Mouse (Mus musculus): ENCODE measurements around the gene Ssr2. TPM values are rescaled to one million over a fixed set of nuclear protein-coding genes. Genes with fewer than 3 reads are reported as not detected.

The Ssr2 gene
- polyA plus RNA-seq, 1 experiment = 351 TPM

GRCm38 (mm10) chr3:88627535-88627934 is 51.9 kb downstream of the Ssr2 start:
- Histone ChIP-seq H3ac (ENCODE audit: control insufficient read depth, insufficient read length, low read depth) (no peak overlapping the region), H3K79me3 (ENCODE audit: low read depth) (peaks cover 74% of the 10 kb centered on the region), H3K79me2 (ENCODE audit: control insufficient read depth, insufficient read depth) (peaks cover 100% of the 10 kb centered on the region), H3K27me3 (ENCODE audit: control insufficient read depth, insufficient read depth, insufficient read length) (no peaks in the 10 kb centered on the region), H3K4me3 (ENCODE audit: insufficient read depth, poor library complexity, severe bottlenecking) (no peak overlapping the region), H3K36me3 (ENCODE audit: control insufficient read depth, insufficient read depth) (peaks cover 44% of the 10 kb centered on the region)
- TF ChIP-seq MYOG (IDR thresholded peaks at IDR 0.05; ENCODE audit: control insufficient read depth, extremely low read depth, insufficient read length) (no peak), FOSL1 (IDR thresholded peaks at IDR 0.05; ENCODE audit: insufficient read depth, low read length, poor library complexity, severe bottlenecking) (no peak), MYOD1 (IDR thresholded peaks at IDR 0.05; ENCODE audit: control insufficient read depth, insufficient read length, low read depth) (no peak), USF1 (IDR thresholded peaks at IDR 0.05; ENCODE audit: low read depth) (no peak), CTCF (IDR thresholded peaks at IDR 0.05; ENCODE audit: control insufficient read depth, insufficient read depth, insufficient read length) (no peak), CEBPB (IDR thresholded peaks at IDR 0.05; ENCODE audit: low read depth) (no peak), MAX (IDR thresholded peaks at IDR 0.05) (no peak)

- TF ChIP-seq USF1 (IDR thresholded peaks at IDR 0.05; ENCODE audit: low read depth) (no peak), MAX (IDR thresholded peaks at IDR 0.05) (no peak), MYOD1 (IDR thresholded peaks at IDR 0.05; ENCODE audit: control insufficient read depth, insufficient read length, low read depth) (no peak), CTCF (IDR thresholded peaks at IDR 0.05; ENCODE audit: control insufficient read depth, insufficient read depth, insufficient read length) (no peak), CEBPB (IDR thresholded peaks at IDR 0.05; ENCODE audit: low read depth) (no peak), MYOG (IDR thresholded peaks at IDR 0.05; ENCODE audit: control insufficient read depth, extremely low read depth, insufficient read length) (no peak), FOSL1 (IDR thresholded peaks at IDR 0.05; ENCODE audit: insufficient read depth, low read length, poor library complexity, severe bottlenecking) (no peak)
- Histone ChIP-seq H3ac (ENCODE audit: control insufficient read depth, insufficient read length, low read depth) (no peak overlapping the region), H3K36me3 (ENCODE audit: control insufficient read depth, insufficient read depth) (peaks cover 57% of the 10 kb centered on the region), H3K79me3 (ENCODE audit: low read depth) (peaks cover 66% of the 10 kb centered on the region), H3K27me3 (ENCODE audit: control insufficient read depth, insufficient read depth, insufficient read length) (no peaks in the 10 kb centered on the region), H3K79me2 (ENCODE audit: control insufficient read depth, insufficient read depth) (peaks cover 98% of the 10 kb centered on the region), H3K4me3 (ENCODE audit: insufficient read depth, poor library complexity, severe bottlenecking) (no peak overlapping the region)
These were observed 53.1 kb downstream of the Ssr2 start for GRCm38 (mm10) chr3:88628766-88629165.

GRCm38 (mm10) chr3:88629244-88629643 is 53.6 kb downstream of the Ssr2 start:
- H3ac ChIP-seq (ENCODE audit: control insufficient read depth, insufficient read length, low read depth) = peak overlapping the region; percentile 19
- TF ChIP-seq CEBPB (IDR thresholded peaks at IDR 0.05; ENCODE audit: low read depth) (no peak), CTCF (IDR thresholded peaks at IDR 0.05; ENCODE audit: control insufficient read depth, insufficient read depth, insufficient read length) (no peak), FOSL1 (IDR thresholded peaks at IDR 0.05; ENCODE audit: insufficient read depth, low read length, poor library complexity, severe bottlenecking) (no peak)
- peaks cover 93% of the 10 kb centered on the region for H3K79me2 ChIP-seq (ENCODE audit: control insufficient read depth, insufficient read depth)
- peaks cover 61% of the 10 kb centered on the region for H3K79me3 ChIP-seq (ENCODE audit: low read depth)
- no peaks in the 10 kb centered on the region for H3K27me3 ChIP-seq (ENCODE audit: control insufficient read depth, insufficient read depth, insufficient read length)
- H3K4me3 ChIP-seq (ENCODE audit: insufficient read depth, poor library complexity, severe bottlenecking) = no peak overlapping the region
- peaks cover 60% of the 10 kb centered on the region for H3K36me3 ChIP-seq (ENCODE audit: control insufficient read depth, insufficient read depth)

GRCm38 (mm10) chr3:88630018-88630417 is 54.3 kb downstream of the Ssr2 start:
- TF ChIP-seq USF1 (IDR thresholded peaks at IDR 0.05; ENCODE audit: low read depth) = no peak
- TF ChIP-seq MYOD1 (IDR thresholded peaks at IDR 0.05; ENCODE audit: control insufficient read depth, insufficient read length, low read depth) = peak; percentile 99
- TF ChIP-seq MAX (IDR thresholded peaks at IDR 0.05) = peak; percentile 43

GRCm38 (mm10) chr3:88630849-88631341 is 55.2 kb downstream of the Ssr2 start:
- peaks cover 76% of the 10 kb centered on the region for H3K79me2 ChIP-seq (ENCODE audit: control insufficient read depth, insufficient read depth)
- H3K4me3 ChIP-seq (ENCODE audit: insufficient read depth, poor library complexity, severe bottlenecking) = no peak overlapping the region
- no peaks in the 10 kb centered on the region for H3K27me3 ChIP-seq (ENCODE audit: control insufficient read depth, insufficient read depth, insufficient read length)
- H3ac ChIP-seq (ENCODE audit: control insufficient read depth, insufficient read length, low read depth) = peak overlapping the region; percentile 19
- H3K79me3 ChIP-seq (ENCODE audit: low read depth) = peaks cover 55% of the 10 kb centered on the region
- H3K36me3 ChIP-seq (ENCODE audit: control insufficient read depth, insufficient read depth) = peaks cover 70% of the 10 kb centered on the region
- TF ChIP-seq USF1 (IDR thresholded peaks at IDR 0.05; ENCODE audit: low read depth) (no peak), FOSL1 (IDR thresholded peaks at IDR 0.05; ENCODE audit: insufficient read depth, low read length, poor library complexity, severe bottlenecking) (no peak), MYOG (IDR thresholded peaks at IDR 0.05; ENCODE audit: control insufficient read depth, extremely low read depth, insufficient read length) (no peak), CEBPB (IDR thresholded peaks at IDR 0.05; ENCODE audit: low read depth) (no peak), MAX (IDR thresholded peaks at IDR 0.05) (no peak), CTCF (IDR thresholded peaks at IDR 0.05; ENCODE audit: control insufficient read depth, insufficient read depth, insufficient read length) (no peak), MYOD1 (IDR thresholded peaks at IDR 0.05; ENCODE audit: control insufficient read depth, insufficient read length, low read depth) (no peak)

More at GRCm38 (mm10) chr3:88630018-88630417, 54.3 kb downstream of the Ssr2 start:
- peaks cover 61% of the 10 kb centered on the region for H3K79me3 ChIP-seq (ENCODE audit: low read depth)
- H3ac ChIP-seq (ENCODE audit: control insufficient read depth, insufficient read length, low read depth) = no peak overlapping the region
- H3K27me3 ChIP-seq (ENCODE audit: control insufficient read depth, insufficient read depth, insufficient read length) = no peaks in the 10 kb centered on the region
- peaks cover 68% of the 10 kb centered on the region for H3K36me3 ChIP-seq (ENCODE audit: control insufficient read depth, insufficient read depth)
- H3K4me3 ChIP-seq (ENCODE audit: insufficient read depth, poor library complexity, severe bottlenecking) = no peak overlapping the region
- peaks cover 85% of the 10 kb centered on the region for H3K79me2 ChIP-seq (ENCODE audit: control insufficient read depth, insufficient read depth)

- Histone ChIP-seq H3K4me3 (ENCODE audit: insufficient read depth, poor library complexity, severe bottlenecking) (no peak overlapping the region), H3K79me3 (ENCODE audit: low read depth) (peaks cover 43% of the 10 kb centered on the region), H3ac (ENCODE audit: control insufficient read depth, insufficient read length, low read depth) (no peak overlapping the region), H3K79me2 (ENCODE audit: control insufficient read depth, insufficient read depth) (peaks cover 65% of the 10 kb centered on the region), H3K36me3 (ENCODE audit: control insufficient read depth, insufficient read depth) (peaks cover 74% of the 10 kb centered on the region), H3K27me3 (ENCODE audit: control insufficient read depth, insufficient read depth, insufficient read length) (no peaks in the 10 kb centered on the region)
- TF ChIP-seq CTCF (IDR thresholded peaks at IDR 0.05; ENCODE audit: control insufficient read depth, insufficient read depth, insufficient read length) = no peak
- no peak for TF ChIP-seq FOSL1 (IDR thresholded peaks at IDR 0.05; ENCODE audit: insufficient read depth, low read length, poor library complexity, severe bottlenecking)
- TF ChIP-seq MYOD1 (IDR thresholded peaks at IDR 0.05; ENCODE audit: control insufficient read depth, insufficient read length, low read depth) = peak; percentile 49
- TF ChIP-seq MAX (IDR thresholded peaks at IDR 0.05) = no peak
- no peak for TF ChIP-seq MYOG (IDR thresholded peaks at IDR 0.05; ENCODE audit: control insufficient read depth, extremely low read depth, insufficient read length)
- no peak for TF ChIP-seq CEBPB (IDR thresholded peaks at IDR 0.05; ENCODE audit: low read depth)
- TF ChIP-seq USF1 (IDR thresholded peaks at IDR 0.05; ENCODE audit: low read depth) = no peak
These were observed 56.4 kb downstream of the Ssr2 start for GRCm38 (mm10) chr3:88631921-88632587.
